Mouse (Mus musculus) R1 (cell line): Measurements from ENCODE around the gene Gm5168.
"Not testable (repeated sequence)": the region's sequence is repeated elsewhere in the genome, so short reads cannot be mapped to it uniquely, and the experiment has no call there.

ENCODE experiments used
- DNase-seq: peaks from one replicate; pipeline ENCODE4 v3.0.0-alpha.2; 2018; ENCODE audit warnings: low read depth, low spot score

Gene Gm5168

DNA sequence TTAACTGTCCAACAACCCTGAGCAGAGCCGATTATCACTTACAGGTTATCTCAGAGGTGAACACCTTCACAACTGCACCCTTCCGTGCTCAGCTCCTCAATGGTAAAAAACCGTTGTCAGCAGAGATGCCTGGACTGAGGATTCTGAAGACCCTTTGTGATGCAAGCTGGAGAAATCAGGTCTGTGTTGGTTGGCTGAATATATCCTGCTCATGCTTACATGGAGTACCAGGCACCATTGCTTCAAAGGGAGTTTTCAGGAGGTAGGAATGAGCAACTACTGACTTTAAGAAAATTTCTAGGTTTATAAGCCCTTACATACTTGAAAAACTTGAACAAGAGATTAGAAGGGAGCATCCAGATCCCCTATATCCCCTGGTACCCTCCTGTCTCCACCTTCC, at the start of gene Gm5168:
Gm5168 (minus strand) TSS at position 101 of the 400 bp plus-strand sequence.
- DNase-seq: not testable (repeated sequence)
